Mouse (Mus musculus): ENCODE data around the gene Vipr2. TPM values are rescaled to one million over a fixed set of nuclear protein-coding genes. Genes with fewer than 3 reads are reported as not detected.

Vipr2 gene
- polyA plus RNA-seq, 1 experiment from 2014 or later: 1.4 TPM

Small RNA genes within 50 kb of the gene (microRNA-seq; reads per million reads assigned to microRNA genes)
- not detected for gene Gm44372

Other genes starting within 250 kb of the Vipr2 start
- gene Zfp386, start 30.0 kb upstream of the Vipr2 start, polyA plus RNA-seq (2014; fragmentation: Nextera tagmentation; extraction: Ambion mirVana): 67.4 and 70.8 TPM in 2 replicates
- 12.8 and 14.9 TPM in 2 replicates for gene Wdr60, start 185.3 kb downstream of the Vipr2 start, polyA plus RNA-seq (2014; fragmentation: Nextera tagmentation; extraction: Ambion mirVana)
- gene Gm11027, start 197.7 kb downstream of the Vipr2 start, polyA plus RNA-seq (2014; fragmentation: Nextera tagmentation; extraction: Ambion mirVana): not detected in 2 replicates
- gene Esyt2, start 203.5 kb downstream of the Vipr2 start, polyA plus RNA-seq (2014; fragmentation: Nextera tagmentation; extraction: Ambion mirVana): 18.0 and 19.3 TPM in 2 replicates